Mouse (Mus musculus) embryonic facial prominence, embryonic 14.5 days (tissue): Measurements from ENCODE around the gene Diaph2. TPM values are rescaled to one million over a fixed set of nuclear protein-coding genes. Genes with fewer than 3 reads are reported as not detected.
A peak's percentile ranks its signal among the peaks of the same experiment; 100 is the strongest.

Experiments
- ATAC-seq: fragments of 200-750 bp; cut with Nextera tagmentation; 2 replicates; pipeline ENCODE4 v1.8.0; 2017; ENCODE audit warnings: low read depth, moderate number of reproducible peaks, moderate TSS enrichment
- DNase-seq: peaks from one replicate; pipeline ENCODE4 v3.0.0-alpha.2; 2015; ENCODE audit warnings: low spot score
- H3K27ac ChIP-seq: fragments of 300-500 bp; sonication (generic); replicated peaks from 2 replicates; pipeline ENCODE4 v1.5.1; 2014; ENCODE audit warnings: low read depth, mild to moderate bottlenecking, low read length, moderate library complexity
- H3K27me3 ChIP-seq: fragments of 300-500 bp; sonication (generic); replicated peaks from 2 replicates; pipeline ENCODE4 v1.6.1; 2014; ENCODE audit warnings: low read length; ENCODE audit not compliant: control insufficient read depth, insufficient read depth
- H3K36me3 ChIP-seq: fragments of 300-500 bp; sonication (generic); 2 replicates; pipeline ENCODE4 v1.6.1; 2014; ENCODE audit warnings: low read length, mixed read lengths; ENCODE audit not compliant: control insufficient read depth, insufficient read depth
- H3K4me1 ChIP-seq: fragments of 300-500 bp; sonication (generic); 2 replicates; pipeline ENCODE4 v1.6.1; 2014; ENCODE audit warnings: antibody characterized with exemption, low read length; ENCODE audit not compliant: control insufficient read depth, insufficient read depth
- H3K4me2 ChIP-seq: fragments of 300-500 bp; sonication (generic); 2 replicates; pipeline ENCODE4 v1.6.1; 2014; ENCODE audit warnings: low read depth, mild to moderate bottlenecking, low read length, moderate library complexity, mixed read lengths
- H3K4me3 ChIP-seq: fragments of 300-500 bp; sonication (generic); 2 replicates; pipeline ENCODE4 v1.5.1; 2014; ENCODE audit warnings: low read depth, mild to moderate bottlenecking, low read length
- H3K9ac ChIP-seq: fragments of 300-500 bp; sonication (generic); 2 replicates; pipeline ENCODE4 v1.6.1; 2014; ENCODE audit warnings: low read depth, mild to moderate bottlenecking, low read length, moderate library complexity, mixed read lengths
- H3K9me3 ChIP-seq: fragments of 300-500 bp; sonication (generic); 2 replicates; pipeline ENCODE4 v1.6.1; 2016; ENCODE audit warnings: low read length; ENCODE audit not compliant: control insufficient read depth
- WGBS: fragments of 180-500 bp; shearing (Covaris S2); extraction: QIAGEN DNeasy Blood & Tissue Kit; methylation state at CpG from one replicate; pipeline ENCODE4 v1.1.7; 2014; 5-methylcytosine and 5-hydroxymethylcytosine counted together
- polyA plus RNA-seq: library from polyadenylated mRNA; unstranded; fragments of >200 nt; fragmentation: Nextera tagmentation; extraction: Ambion mirVana; gene quantifications from 2 replicates; pipeline ENCODE4 v1.2.1, GENCODE M21; 2014

Gene Diaph2
- 5.9 and 6.8 TPM in 2 replicates for polyA plus RNA-seq

- 21% methylated on average over 33 of the region's 49 CpGs for WGBS
- Histone ChIP-seq H3K27me3 (no peaks in the 10 kb centered on the region), H3K36me3 (no peaks in the 10 kb centered on the region), H3K9me3 (no peaks in the 10 kb centered on the region), H3K9ac (peak within 1 kb of the TSS; percentile 68), H3K4me3 (peak within 1 kb of the TSS; percentile 56), H3K4me1 (no peaks in the 10 kb centered on the region), H3K4me2 (peak within 1 kb of the TSS; percentile 50), H3K27ac (peak within 1 kb of the TSS; percentile 63)
- ATAC-seq (peak; percentile 96), DNase-seq (peak; percentile 90)
Observed at GRCm38 (mm10) chrX:129749571-129750061, at the start of gene Diaph2. Gene Diaph2, plus strand, starts transcription at chrX:129749742.

- ATAC-seq (no peak), DNase-seq (no peak)
- WGBS: 58% methylated on average over 6 of the region's 6 CpGs
Observed at GRCm38 (mm10) chrX:129701634-129702312, 47.8 kb upstream of the Diaph2 start.

GRCm38 (mm10) chrX:129709656-129710055, 39.9 kb upstream of the Diaph2 start:
- Histone ChIP-seq H3K9me3 (no peaks in the 10 kb centered on the region), H3K27ac (no peak overlapping the region), H3K4me1 (no peaks in the 10 kb centered on the region), H3K27me3 (no peaks in the 10 kb centered on the region), H3K4me2 (no peak overlapping the region), H3K36me3 (no peaks in the 10 kb centered on the region), H3K4me3 (no peak overlapping the region), H3K9ac (no peak overlapping the region)
- ATAC-seq (no peak), DNase-seq (no peak)
- WGBS: 69% methylated on average over 2 of the region's 2 CpGs

More at GRCm38 (mm10) chrX:129701634-129702312, 47.8 kb upstream of the Diaph2 start:
- no peaks in the 10 kb centered on the region for H3K4me1 ChIP-seq
- H3K9me3 ChIP-seq: no peaks in the 10 kb centered on the region
- H3K4me3 ChIP-seq: no peak overlapping the region
- H3K27me3 ChIP-seq: no peaks in the 10 kb centered on the region
- H3K36me3 ChIP-seq: no peaks in the 10 kb centered on the region
- no peak overlapping the region for H3K4me2 ChIP-seq
- H3K27ac ChIP-seq: no peak overlapping the region
- H3K9ac ChIP-seq: no peak overlapping the region

- Histone ChIP-seq H3K27me3 (no peaks in the 10 kb centered on the region), H3K27ac (no peak overlapping the region), H3K4me1 (no peaks in the 10 kb centered on the region), H3K4me3 (no peak overlapping the region), H3K9ac (no peak overlapping the region), H3K9me3 (no peaks in the 10 kb centered on the region), H3K4me2 (no peak overlapping the region), H3K36me3 (no peaks in the 10 kb centered on the region)
- WGBS: 59% methylated on average over 2 of the region's 2 CpGs
- DNase-seq (no peak), ATAC-seq (no peak)
Observed at GRCm38 (mm10) chrX:129728717-129729220, 20.8 kb upstream of the Diaph2 start.

GRCm38 (mm10) chrX:129736562-129736961, 13.0 kb upstream of the Diaph2 start:
- Histone ChIP-seq H3K27ac (no peak overlapping the region), H3K4me1 (no peaks in the 10 kb centered on the region), H3K9ac (no peak overlapping the region), H3K4me2 (no peak overlapping the region), H3K9me3 (no peaks in the 10 kb centered on the region), H3K4me3 (no peak overlapping the region), H3K27me3 (no peaks in the 10 kb centered on the region), H3K36me3 (no peaks in the 10 kb centered on the region)
- ATAC-seq (no peak), DNase-seq (no peak)
- WGBS: 43% methylated on average over 1 of the region's 1 CpGs

GRCm38 (mm10) chrX:129739226-129739625, 10.3 kb upstream of the Diaph2 start:
- H3K9me3 ChIP-seq: no peaks in the 10 kb centered on the region
- no peak overlapping the region for H3K4me2 ChIP-seq
- no peak overlapping the region for H3K27ac ChIP-seq
- no peak for ATAC-seq
- no peak overlapping the region for H3K4me3 ChIP-seq
- DNase-seq: no peak
- no peaks in the 10 kb centered on the region for H3K27me3 ChIP-seq
- H3K4me1 ChIP-seq: no peaks in the 10 kb centered on the region
- no peak overlapping the region for H3K9ac ChIP-seq
- no peaks in the 10 kb centered on the region for H3K36me3 ChIP-seq

GRCm38 (mm10) chrX:129742981-129743380, 6.6 kb upstream of the Diaph2 start:
- Histone ChIP-seq H3K9me3 (no peaks in the 10 kb centered on the region), H3K27ac (no peak overlapping the region), H3K36me3 (no peaks in the 10 kb centered on the region), H3K4me2 (no peak overlapping the region), H3K9ac (no peak overlapping the region), H3K4me3 (no peak overlapping the region), H3K4me1 (no peaks in the 10 kb centered on the region), H3K27me3 (no peaks in the 10 kb centered on the region)
- 90% methylated on average over 3 of the region's 3 CpGs for WGBS
- ATAC-seq (no peak), DNase-seq (no peak)

- Histone ChIP-seq H3K4me1 (no peaks in the 10 kb centered on the region), H3K4me2 (no peak overlapping the region), H3K36me3 (no peaks in the 10 kb centered on the region), H3K27me3 (no peaks in the 10 kb centered on the region), H3K27ac (no peak overlapping the region), H3K9ac (no peak overlapping the region), H3K9me3 (no peaks in the 10 kb centered on the region), H3K4me3 (no peak overlapping the region)
- ATAC-seq (no peak), DNase-seq (no peak)
- WGBS: 63% methylated on average over 3 of the region's 3 CpGs
Observed at GRCm38 (mm10) chrX:129745976-129746375, 3.6 kb upstream of the Diaph2 start.

GRCm38 (mm10) chrX:129749102-129749501, 440 bp upstream of the Diaph2 start:
- H3K9me3 ChIP-seq: no peaks in the 10 kb centered on the region
- H3K36me3 ChIP-seq: no peaks in the 10 kb centered on the region
- peak overlapping the region; percentile 50 for H3K4me2 ChIP-seq
- H3K4me3 ChIP-seq: peak overlapping the region; percentile 56
- no peak overlapping the region for H3K27ac ChIP-seq
- H3K9ac ChIP-seq: peak overlapping the region; percentile 68
- WGBS: 27% methylated on average over 1 of the region's 1 CpGs
- DNase-seq: no peak
- no peaks in the 10 kb centered on the region for H3K4me1 ChIP-seq
- peak; percentile 13; the same call in 1 of the 2 replicates for ATAC-seq
- no peaks in the 10 kb centered on the region for H3K27me3 ChIP-seq
